Mouse (Mus musculus) lung, adult 2 months (tissue): ENCODE measurements around the gene Hoxb4.

Experiments used
- CTCF ChIP-seq: fragments of 200-500 bp; IDR thresholded peaks from 2 replicates; pipeline ENCODE4 v1.5.1; 2011; ENCODE audit warnings: mild to moderate bottlenecking, low read length, control low read depth; ENCODE audit not compliant: insufficient read depth
- POLR2A ChIP-seq: fragments of 200-500 bp; IDR thresholded peaks from 2 replicates; pipeline ENCODE4 v1.6.1; 2011; ENCODE audit warnings: low read depth, mild to moderate bottlenecking, control low read depth, low read length, borderline replicate concordance; ENCODE audit errors: extremely low read depth

GRCm38 (mm10) chr11:96311097-96311496 lies 7.0 kb upstream of the Hoxb4 start:
- TF ChIP-seq CTCF = no peak
- TF ChIP-seq POLR2A = no peak
